Comparison of ENCODE assay signal across 8 mouse cellular contexts in the genomic region with DNA sequence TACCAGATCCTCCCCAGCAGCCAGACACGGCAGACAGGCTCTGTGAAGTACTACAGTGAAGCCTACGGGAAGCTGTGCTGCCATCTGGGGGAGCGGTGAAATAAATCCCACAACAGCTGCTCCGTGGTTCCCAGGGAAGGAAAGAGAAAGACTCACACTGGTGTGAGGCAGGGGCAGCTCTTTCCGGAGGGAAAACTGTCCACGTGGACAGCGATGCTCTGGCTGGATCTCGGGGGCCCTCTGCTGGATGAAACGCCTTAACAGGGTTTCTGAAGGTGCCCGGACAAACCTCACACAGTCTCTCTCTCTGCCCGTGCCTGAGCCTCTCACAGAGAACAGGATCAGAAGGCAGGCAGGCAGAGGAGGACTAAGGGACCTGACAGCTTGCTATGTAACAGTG. TPM values are rescaled to one million over a fixed set of nuclear protein-coding genes. Genes with fewer than 3 reads are reported as not detected.
DNase-seq lines count a peak whose midpoint lies in the region; ATAC-seq lines count a peak whose summit lies in the region.

No protein-coding gene starts in this region.

- peak; percentile 94 for DNase-seq in MN1 (ENCODE audit: low spot score)
- peak; percentile 96 to 97 for DNase-seq in cerebellum, postnatal 10 days
- peak; percentile 77 to 82 for DNase-seq in frontal cortex, postnatal 25 days (ENCODE audit: low spot score in 2 of 2)
- DNase-seq in layer of hippocampus, postnatal 10 days (ENCODE audit: low spot score in 2 of 2), result peak; percentile 92 to 93
- peak; percentile 81 for DNase-seq in ovary, postnatal 10 days (ENCODE audit: low spot score)
- DNase-seq in thymus, postnatal 0 days (ENCODE audit: low spot score), result peak; percentile 45

- H3K4me3 ChIP-seq in hindbrain, embryonic 13.5 days, result peak overlapping the region; percentile 11; the same call in 1 of the 2 replicates
- H3K4me3 ChIP-seq in lung, embryonic 16.5 days (ENCODE audit: low read length), result peak overlapping the region; percentile 12

- peak overlapping the region; percentile 80 for H3K27ac ChIP-seq in hindbrain, embryonic 13.5 days
- no peak overlapping the region for H3K27ac ChIP-seq in lung, embryonic 16.5 days (ENCODE audit: low read length)

- peak; percentile 86 for ATAC-seq in hindbrain, embryonic 13.5 days (ENCODE audit: low FRiP score)
- peak; percentile 95 for ATAC-seq in lung, embryonic 16.5 days (ENCODE audit: low read depth)

- H3K9ac ChIP-seq in hindbrain, embryonic 13.5 days, result peak overlapping the region; percentile 68
- peak overlapping the region; percentile 58 for H3K9ac ChIP-seq in lung, embryonic 16.5 days (ENCODE audit: low read length)

- H3K27me3 ChIP-seq in hindbrain, embryonic 13.5 days, result no peaks in the 10 kb centered on the region
- H3K27me3 ChIP-seq in lung, embryonic 16.5 days (ENCODE audit: control insufficient read depth, insufficient read depth, low read depth, low read length), result no peaks in the 10 kb centered on the region

- peaks cover 44% of the 10 kb centered on the region for H3K4me1 ChIP-seq in hindbrain, embryonic 13.5 days (replicated peaks)
- peaks cover 13% of the 10 kb centered on the region for H3K4me1 ChIP-seq in lung, embryonic 16.5 days (replicated peaks; ENCODE audit: control insufficient read depth, insufficient read depth, low read length)

- H3K9me3 ChIP-seq in hindbrain, embryonic 13.5 days, result no peaks in the 10 kb centered on the region
- H3K9me3 ChIP-seq in lung, embryonic 16.5 days (ENCODE audit: control insufficient read depth, low read length), result no peaks in the 10 kb centered on the region

- H3K4me2 ChIP-seq in hindbrain, embryonic 13.5 days, result peak overlapping the region; percentile 47
- peak overlapping the region; percentile 42 for H3K4me2 ChIP-seq in lung, embryonic 16.5 days (ENCODE audit: low read depth, low read length)

- whole genome bisulfite sequencing in hindbrain, embryonic 13.5 days, result under 1% methylated on average over 11 of the region's 11 CpGs
- WGBS in lung, embryonic 16.5 days, result 0% methylated on average over 11 of the region's 11 CpGs

- no peaks in the 10 kb centered on the region for H3K36me3 ChIP-seq in hindbrain, embryonic 13.5 days
- no peaks in the 10 kb centered on the region for H3K36me3 ChIP-seq in lung, embryonic 16.5 days (ENCODE audit: control insufficient read depth, insufficient read depth, low read length)

RNA-seq across cellular contexts. Expression of a gene that starts 53.1 kb away (rescaled TPM):
- 63.3 and 69.2 TPM in 2 replicates for polyA plus RNA-seq in hindbrain, embryonic 13.5 days (2015; fragmentation: Nextera tagmentation; extraction: Ambion mirVana)
- total RNA-seq in layer of hippocampus, postnatal 10 days (2021), result 100 to 1,000 TPM; 123 to 138 TPM
- 20.6 and 21.1 TPM in 2 replicates for polyA plus RNA-seq in lung, embryonic 16.5 days (2015; fragmentation: Nextera tagmentation; extraction: Ambion mirVana)
- polyA plus RNA-seq in thymus, postnatal 0 days (2015; fragmentation: Nextera tagmentation; extraction: Ambion mirVana), result 7.3 and 9.9 TPM in 2 replicates

RNA-seq across cellular contexts. Expression of a gene that starts 58.5 kb away (rescaled TPM):
- polyA plus RNA-seq in hindbrain, embryonic 13.5 days (2015; fragmentation: Nextera tagmentation; extraction: Ambion mirVana), result 78.8 and 84.8 TPM in 2 replicates
- 10 to 100 TPM; 22.2 to 24.3 TPM for total RNA-seq in layer of hippocampus, postnatal 10 days (2021)
- polyA plus RNA-seq in lung, embryonic 16.5 days (2015; fragmentation: Nextera tagmentation; extraction: Ambion mirVana), result 78.6 and 79.6 TPM in 2 replicates
- polyA plus RNA-seq in thymus, postnatal 0 days (2015; fragmentation: Nextera tagmentation; extraction: Ambion mirVana), result 67.9 and 71.3 TPM in 2 replicates

Comparison
In these comparisons a context has a peak if more than half of its experiments do, and no peak if none do; other contexts are left out.
1. DNase-seq: peak in every context shown above with its lines; median percentile 96 in cerebellum, postnatal 10 days; 94 in MN1; 92 in layer of hippocampus, postnatal 10 days; 81 in ovary, postnatal 10 days; 80 in frontal cortex, postnatal 25 days; 45 in thymus, postnatal 0 days.